Mouse (Mus musculus) CD4-positive, CD25-positive, alpha-beta regulatory T cell, adult 2 months (primary cell): ENCODE measurements at regions not wholly inside any gene's neighbourhood (a gene's known extent, or its start where the extent isn't known, plus 50 kb on each side); places are given as distances from the start of the nearest gene placed in this dataset.

Experiments
- DNase-seq: peaks from one replicate; pipeline ENCODE4 v3.0.0-alpha.2; 2012; ENCODE audit warnings: low read depth, low spot score

DNA sequence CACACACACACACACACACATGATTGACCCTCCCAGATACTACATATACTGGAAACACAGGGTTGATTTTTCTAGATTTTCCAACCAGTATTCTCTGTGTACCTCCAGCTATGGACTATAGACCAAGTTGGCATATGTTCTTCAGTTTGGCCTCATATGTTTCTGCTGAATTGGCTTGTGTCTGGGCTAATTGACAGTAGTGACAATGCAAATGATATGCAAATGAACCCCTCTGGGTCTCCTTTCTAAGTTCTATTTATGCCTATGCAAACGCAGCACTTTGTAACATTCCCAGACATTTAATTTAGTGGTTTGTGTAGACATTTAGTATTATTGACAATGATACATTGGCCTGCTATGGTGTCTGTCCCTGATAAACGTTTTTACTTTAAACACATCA lies 582.0 kb upstream of the Negr1 start:
- DNase-seq = no peak

DNA sequence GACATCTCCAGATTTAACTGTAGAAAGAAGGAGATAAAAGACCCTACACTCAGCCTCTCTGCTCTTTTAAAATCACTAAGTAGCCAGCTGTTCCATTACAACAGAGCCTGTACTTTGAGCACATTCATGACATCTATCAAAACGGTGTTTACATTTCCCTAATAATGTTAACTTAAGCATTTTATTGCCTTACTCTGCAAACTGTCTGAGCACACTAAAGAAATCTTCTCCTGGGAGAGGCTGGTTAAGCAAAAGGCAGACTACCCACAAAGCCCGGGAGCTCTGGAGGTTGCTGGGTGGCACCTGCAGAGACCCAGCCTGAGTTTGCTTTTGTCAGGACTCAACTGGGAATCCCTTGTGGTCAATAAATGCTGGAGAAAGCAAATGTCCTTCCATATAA lies 567.5 kb upstream of the Negr1 start:
- DNase-seq = no peak

DNA sequence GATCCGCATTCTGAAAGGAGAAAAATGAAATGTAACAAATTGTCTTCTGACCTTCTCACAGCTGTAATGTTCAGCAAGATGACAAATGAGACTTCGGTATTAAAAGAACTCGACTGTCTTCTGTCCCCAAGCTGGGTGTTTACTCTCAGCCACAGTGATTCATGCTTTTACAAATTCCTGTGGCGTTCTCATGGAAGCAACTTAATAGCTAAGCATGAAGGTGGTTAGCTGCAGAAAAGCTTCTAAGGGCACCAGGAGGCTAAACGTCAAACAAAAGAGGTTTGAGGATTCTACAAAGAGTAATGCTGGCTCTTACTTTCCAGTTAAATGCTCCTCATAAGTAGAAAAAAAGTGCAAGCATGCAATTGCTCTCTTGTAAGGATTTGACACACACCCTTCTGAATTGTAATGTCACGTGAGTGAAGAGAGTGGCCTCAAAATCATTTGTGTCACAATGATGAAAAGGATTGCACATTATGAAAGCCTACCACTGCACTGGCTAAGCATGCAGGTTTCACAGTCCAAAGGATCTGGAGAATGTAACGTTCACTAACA lies 543.8 kb upstream of the Negr1 start:
- DNase-seq = no peak

DNA sequence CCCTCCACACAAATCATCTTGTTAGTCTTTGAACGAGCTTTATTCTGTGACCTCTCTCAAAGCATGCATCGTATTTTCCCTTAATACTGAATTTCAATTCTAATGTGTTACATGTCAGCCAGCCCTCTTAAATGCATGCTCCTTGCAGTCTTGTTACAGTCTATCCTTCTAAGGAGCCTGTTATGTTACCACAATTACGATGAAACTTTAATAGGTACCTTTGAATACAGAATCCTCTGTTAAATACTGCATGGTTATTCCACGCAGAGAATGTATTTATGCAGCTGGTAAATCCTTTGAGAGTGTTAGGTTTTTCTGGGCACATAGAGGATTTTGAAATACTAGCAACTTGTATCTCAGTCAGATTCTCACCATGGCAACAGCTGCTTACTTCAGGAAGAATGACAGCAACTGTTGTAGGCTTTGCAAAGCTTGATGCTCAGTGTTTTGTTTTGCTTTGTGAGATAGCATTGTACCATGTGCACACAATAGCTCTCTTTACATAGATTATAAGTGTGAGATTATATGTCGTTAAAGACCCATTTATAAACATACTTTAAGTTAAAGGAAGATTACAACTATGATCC lies 532.9 kb upstream of the Negr1 start:
- DNase-seq = no peak

DNA sequence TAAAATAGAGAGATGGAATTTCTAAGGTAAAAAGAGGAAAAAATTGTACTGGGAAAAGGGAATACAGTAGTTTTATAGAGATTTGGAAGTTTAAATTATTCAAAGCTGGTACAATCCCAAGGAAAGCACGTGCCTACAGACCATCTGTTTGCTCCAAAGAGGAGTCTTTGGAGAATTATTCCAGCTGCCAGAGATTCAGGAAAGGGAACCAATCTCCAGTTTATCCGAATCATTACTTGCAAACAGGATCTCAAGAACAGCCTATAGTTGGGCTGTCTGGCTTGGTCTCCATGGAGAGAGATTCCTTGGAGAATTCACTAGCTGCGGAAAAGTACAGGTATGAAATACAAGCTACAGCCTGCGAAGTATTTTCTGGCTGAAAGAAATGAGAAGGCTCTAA lies 491.3 kb upstream of the Negr1 start:
- DNase-seq = no peak

DNA sequence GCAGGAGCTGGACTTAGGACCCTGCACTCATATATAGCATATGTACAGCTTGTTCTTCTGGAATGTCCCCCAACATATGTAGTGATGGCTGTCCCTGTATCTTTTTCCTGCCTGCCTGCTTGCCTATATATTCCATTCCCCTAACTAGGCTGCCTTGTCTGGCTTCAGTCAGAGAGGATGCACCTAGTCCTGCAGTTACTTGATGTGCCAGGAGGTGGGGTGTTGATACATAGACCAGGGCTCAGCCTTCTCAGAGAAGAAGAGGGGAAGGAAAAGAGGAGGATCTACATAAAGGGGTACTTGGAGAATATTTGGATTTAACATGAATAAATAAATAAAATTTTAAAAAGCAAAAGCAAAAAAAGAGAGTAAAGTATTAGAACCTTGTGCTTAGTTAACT lies 479.3 kb upstream of the Negr1 start:
- no peak for DNase-seq

DNA sequence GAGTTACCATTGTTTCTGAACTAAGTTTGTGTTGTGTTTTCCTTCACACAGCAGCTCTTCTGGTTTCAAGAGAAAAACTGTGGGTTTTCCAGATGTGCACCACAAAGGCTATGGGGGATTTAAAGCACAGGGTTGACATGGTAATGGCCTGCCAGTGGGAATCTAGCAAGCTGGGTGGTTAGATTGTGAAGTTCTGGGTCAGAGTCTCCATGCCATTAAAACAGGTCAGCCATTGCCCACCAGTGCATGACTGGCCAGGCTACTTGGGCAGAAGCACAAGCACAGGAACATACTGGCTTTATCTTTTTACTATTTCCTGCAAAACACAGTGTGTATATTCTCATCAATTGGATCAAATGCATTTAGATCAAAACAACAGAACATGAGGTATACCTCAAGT lies 467.9 kb upstream of the Negr1 start:
- no peak for DNase-seq

DNA sequence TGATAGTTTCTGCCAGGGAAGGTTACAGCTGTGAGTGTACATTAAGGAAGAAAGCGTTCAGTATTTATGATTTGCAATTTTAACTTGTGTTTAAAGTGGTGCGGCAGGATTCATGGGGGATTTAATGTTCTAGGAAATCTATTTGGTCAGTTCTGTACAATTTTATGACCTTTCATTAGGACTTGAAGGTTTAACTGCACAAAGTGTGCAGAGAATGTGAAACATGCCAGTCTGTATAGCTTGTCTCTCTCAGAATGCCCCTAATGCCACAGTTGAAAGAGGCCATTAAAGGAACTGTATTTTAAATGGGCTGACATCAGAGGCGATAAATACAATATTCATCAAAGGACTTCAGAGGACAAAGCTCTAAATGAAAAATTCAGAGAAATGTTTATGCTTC lies 466.6 kb upstream of the Negr1 start:
- no peak for DNase-seq

DNA sequence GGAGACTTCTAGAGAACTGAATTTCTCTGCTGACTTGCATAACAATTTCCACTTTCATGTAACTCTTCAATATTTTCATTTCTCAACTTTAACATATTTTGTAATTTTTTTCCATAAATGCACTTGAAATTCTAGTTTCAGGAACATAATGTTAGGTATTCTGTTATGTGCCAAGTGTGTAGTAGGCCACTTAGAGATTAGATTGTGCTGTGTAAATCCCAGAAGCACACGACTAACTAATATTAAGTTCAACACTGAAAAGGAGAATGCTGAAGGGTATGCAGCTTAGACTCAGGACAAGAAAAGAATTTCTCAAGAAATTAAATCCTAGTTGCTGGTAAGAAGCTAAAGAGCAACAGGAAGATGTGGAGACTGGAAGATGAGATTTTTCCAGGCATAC lies 455.8 kb upstream of the Negr1 start:
- no peak for DNase-seq

DNA sequence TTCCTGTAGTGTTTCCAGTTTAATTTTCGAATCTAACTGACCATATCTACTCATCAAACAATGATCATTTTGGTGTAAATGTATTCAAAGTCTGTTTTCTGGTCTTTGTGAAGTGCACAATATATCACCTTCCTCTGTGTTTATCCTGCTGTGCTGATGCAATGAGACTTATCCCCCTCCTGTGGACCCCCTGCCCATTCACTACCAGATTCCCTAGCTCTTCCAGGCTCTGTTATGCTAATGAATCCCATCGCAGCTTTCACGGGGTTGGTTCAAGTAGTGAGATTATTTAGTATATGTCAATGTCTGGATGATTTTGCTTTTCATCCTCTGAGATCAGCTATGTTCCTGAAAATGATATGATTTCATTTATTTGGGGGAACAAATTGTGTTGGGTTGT lies 441.3 kb upstream of the Negr1 start:
- no peak for DNase-seq

DNA sequence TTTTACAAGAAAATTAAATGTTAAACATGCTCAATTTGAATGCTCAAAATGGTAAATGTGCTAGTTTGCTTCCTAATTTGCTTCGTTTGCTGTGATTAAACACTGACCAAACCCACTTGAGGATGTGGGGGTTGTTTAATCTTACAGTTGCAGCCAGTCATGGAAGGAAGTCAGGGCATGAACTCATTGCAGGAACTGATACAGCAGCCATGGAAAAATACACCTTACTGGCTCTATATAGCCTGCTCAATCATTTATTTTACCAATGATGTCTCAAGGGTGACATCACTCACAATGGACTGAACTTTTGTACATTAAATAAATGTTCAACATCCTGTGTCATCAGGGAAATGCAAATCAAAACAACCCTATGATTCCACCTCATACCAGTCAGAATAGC lies 430.0 kb upstream of the Negr1 start:
- no peak for DNase-seq

DNA sequence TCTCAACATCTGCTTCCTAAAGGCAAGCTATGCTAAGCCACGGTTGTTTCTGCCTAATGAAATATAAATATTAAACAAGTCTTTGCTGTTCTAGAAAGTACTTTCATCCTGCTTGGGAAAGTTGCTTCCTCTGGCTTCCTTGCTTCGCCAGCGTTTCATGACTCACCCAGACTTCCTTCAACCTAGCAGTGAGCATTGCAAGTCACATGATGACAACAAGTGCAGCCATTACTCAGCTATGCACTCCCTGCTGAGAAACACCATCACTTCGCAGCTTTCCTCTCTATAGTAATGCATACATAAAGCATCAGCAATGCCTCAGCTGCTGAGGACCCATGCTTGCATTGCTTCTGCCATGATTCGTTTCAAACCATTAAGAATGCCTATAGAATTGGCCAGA lies 420.2 kb upstream of the Negr1 start:
- no peak for DNase-seq

DNA sequence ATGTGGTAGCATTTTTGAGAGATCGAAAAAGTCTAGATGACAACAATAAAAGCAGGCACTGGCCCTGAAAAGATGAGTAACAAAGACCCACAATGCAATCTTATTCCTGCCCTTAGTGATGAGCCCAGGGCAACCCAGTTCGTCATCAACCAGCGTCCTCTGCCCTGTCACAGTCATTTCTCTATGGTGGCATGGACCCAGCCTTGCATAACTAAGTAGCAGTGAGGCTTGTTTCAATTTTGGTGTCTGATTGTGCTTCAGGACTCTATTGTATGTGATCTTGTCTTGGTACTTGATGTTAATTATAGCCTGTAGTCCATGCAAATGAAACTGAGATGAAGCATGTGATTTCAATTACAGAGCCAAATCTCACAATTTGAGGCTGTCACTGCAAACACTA lies 412.3 kb upstream of the Negr1 start:
- no peak for DNase-seq

DNA sequence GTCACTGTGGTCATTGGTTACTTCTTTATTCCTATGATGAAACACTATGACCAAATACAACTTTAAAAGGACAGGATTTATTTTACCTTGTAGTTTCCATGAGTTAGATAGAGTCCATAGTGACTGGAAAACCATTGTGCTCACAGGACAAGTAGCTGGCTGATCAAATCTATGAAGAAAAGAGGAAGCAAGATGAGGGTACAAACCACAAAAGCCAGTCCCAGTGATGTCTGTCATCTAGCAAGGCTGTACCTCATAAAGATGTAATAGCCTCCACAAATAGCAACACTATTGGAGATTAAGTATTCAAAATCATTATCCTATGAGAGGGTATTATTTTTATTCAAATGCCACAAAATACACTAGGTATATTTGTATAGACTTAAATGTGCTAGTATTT lies 391.5 kb upstream of the Negr1 start:
- no peak for DNase-seq

DNA sequence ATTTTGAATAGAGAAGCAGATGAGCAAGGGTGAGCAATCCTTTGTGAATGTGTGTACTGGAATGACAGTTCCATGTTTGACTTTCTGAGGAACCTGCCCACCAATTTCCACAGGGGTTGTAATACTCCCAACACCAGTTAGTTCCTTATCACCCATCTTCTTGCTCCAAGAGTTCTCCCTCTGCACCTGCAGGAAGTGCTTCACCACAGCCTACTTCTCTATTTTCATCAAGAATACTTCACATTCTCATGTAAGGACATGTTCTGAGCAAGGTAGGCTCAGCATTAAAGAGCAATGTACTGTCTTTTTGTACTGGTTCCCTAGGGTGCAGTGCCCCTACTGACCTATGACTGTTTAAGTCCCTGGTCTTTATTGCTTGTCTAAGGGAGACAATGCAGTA lies 362.9 kb upstream of the Negr1 start:
- DNase-seq = no peak

DNA sequence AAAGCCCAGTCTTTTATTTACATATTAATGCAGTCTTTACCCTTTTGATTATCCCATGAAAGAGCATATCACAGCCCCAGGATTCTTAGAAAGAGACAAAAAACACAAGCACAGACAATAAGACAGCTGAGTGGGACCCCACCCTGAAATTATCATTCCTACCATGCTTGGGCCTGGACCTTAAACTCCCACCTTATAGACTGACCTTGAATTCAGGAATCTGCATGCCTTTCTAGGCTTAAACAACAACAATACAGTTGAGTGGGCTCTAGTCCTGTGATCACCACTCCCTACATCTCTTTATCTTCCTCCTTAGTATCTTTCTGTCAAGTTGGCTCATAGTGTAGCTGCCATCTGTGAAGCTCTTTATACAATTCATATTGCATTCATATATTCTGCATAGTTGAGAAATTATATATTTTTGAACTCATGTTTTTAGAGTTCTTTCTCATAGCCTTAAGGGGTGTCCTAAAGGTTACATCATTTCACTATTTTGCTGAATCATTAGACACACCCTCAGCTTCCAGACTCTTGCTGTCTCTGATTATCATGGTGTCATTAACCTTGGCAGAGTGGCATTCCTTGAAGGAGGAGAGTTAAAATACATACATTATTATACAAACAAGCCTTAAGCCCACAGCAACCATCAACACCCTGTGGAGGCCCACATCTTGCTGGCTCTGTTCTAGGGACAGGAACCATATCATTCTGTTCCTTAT lies 361.7 kb upstream of the Negr1 start:
- DNase-seq = no peak

DNA sequence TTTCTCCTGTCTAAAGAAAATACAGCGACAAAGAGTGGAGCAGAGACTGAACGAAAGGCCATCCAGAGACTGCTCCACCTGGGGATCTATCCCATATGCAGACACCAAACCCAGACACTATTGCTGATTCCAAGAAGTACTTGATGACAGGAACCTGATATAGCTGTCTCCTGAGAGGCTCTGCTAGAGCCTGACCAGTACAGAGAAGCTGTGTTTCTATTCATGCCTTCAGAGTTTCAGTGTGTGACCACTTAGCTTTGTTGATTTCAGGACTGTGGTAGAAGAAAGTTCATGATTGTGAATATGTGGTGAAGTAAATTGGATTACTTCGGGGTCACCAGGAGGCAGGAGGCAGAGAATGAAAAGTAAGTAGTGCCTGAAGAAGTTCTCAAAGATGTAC lies 356.3 kb upstream of the Negr1 start:
- DNase-seq = no peak

DNA sequence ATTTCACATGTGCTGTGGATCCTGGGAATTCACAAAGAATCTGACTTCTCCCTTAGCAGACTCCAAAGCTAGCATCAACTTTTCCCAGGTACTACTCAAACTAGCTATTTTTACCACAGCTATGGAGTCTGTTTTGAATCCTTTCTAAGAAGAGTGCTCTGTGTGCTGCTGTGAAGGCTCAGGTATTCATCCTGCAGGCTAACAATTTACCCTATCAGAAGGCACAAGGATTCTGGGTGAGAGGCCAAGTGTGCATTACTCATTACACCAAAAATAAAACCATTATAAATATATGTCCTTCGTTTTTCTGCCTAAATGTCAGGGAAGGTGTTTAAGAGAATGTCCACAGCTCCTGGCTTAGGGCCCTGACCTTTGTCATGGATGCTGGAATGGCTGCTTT lies 353.2 kb upstream of the Negr1 start:
- no peak for DNase-seq

DNA sequence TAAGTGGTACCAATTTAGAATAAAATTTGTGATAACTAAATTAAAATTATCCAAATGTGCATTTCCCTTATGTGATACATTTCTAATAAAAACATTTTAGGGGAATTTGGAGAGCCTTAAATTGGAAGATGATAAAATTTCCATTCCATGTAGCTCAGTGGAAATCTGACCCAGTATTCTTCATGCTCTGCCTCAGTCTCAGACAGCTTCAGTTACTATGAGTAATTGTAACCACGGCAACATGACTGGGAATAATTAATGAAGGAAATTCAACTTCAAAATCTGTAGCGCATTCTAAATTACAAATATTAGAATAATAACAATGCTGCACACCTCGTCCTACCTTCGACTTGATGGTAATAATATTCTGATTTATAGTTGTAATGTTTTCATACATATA lies 350.8 kb upstream of the Negr1 start:
- DNase-seq = no peak

DNA sequence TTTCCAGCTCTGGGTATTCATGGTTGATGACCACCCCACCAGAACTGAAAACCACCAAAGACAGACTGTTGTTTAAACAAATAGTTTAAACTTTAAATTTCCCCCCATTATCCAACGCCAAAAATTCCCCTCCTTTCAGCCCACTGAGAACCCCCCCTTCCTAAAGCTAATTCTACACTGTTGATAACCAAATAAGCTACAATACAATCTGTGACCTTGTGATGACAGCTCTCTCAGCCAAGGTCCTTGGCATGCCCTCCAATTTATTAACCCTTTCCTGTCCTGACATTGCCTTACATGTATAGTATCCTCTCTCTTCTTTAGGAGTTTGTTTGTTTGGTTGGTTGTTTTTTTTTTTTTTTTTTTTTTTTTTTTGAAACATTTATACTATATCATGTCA lies 346.8 kb upstream of the Negr1 start:
- DNase-seq = no peak

DNA sequence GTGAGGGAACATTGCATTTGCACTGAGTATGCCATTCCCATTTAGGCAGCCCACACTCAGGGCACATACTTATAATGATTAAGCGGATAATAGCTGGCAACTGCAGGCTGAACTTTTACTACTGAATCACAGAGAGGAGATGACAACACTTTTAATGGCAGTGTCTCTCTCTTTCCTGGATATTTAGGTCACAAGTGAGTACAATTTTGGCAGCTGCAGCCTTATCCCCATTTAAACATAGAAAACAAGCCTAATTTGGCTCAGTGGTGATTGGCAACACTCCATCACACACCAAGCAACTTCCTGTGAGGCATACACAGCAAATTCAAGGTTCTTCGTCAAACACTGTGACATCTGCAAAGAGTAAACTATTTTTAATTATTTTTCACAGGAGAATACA lies 329.5 kb upstream of the Negr1 start:
- DNase-seq = no peak

DNA sequence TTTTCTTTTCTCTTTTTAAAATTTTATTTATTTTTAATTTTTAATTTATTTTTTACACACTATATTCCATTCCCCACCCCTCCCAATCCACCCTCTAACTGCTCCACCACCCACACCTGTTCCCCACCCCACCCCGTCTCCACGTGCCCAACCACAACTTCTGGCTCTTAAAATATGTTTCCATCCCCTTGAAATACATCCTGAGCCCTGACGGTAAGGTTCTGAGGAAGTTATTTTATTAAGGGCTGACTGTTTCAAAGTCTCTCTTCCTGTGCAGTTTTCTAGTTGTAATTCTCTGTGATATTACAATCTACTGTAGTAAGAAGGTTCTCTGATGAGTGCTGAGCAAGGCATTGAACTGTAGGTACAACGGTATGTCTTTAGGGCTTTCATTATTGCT lies 325.6 kb upstream of the Negr1 start:
- DNase-seq = no peak

DNA sequence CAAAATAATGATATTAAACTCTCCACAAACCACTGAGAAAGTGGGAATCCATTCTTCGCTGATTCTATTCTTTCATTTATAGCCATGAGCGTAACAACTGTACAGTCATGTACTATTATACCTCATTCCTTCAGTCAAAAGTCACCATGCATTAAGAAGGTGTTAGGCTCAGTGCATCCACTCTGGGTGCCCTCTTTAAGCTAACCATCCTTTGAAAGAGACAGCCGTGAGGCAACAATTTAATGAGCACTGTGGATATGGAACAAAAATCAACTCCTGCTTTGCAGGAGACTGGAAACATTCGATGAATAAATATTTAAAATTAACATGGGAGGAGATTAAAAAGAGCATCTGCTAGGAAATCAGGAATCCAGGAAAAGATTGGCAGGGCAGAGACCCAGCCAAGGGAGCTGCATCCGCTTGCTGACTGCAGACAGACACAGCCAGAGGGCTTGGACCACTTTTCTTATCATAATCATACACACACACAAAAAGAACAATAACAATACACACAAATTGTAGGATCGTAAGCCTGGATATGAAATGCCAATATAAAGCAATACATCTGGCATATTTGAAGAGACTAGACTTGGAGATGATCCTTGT lies 309.2 kb upstream of the Negr1 start:
- DNase-seq = no peak
